Mouse (Mus musculus) gastrocnemius, postnatal 10 days (tissue): ENCODE measurements at regions not wholly inside any gene's neighbourhood (a gene's known extent, or its start where the extent isn't known, plus 50 kb on each side); places are given as distances from the start of the nearest gene placed in this dataset.
A peak's percentile ranks its signal among the peaks of the same experiment; 100 is the strongest.

Source experiments
- DNase-seq: peaks from one replicate; pipeline ENCODE4 v3.0.0; 2021; ENCODE audit warnings: mixed read lengths

DNA sequence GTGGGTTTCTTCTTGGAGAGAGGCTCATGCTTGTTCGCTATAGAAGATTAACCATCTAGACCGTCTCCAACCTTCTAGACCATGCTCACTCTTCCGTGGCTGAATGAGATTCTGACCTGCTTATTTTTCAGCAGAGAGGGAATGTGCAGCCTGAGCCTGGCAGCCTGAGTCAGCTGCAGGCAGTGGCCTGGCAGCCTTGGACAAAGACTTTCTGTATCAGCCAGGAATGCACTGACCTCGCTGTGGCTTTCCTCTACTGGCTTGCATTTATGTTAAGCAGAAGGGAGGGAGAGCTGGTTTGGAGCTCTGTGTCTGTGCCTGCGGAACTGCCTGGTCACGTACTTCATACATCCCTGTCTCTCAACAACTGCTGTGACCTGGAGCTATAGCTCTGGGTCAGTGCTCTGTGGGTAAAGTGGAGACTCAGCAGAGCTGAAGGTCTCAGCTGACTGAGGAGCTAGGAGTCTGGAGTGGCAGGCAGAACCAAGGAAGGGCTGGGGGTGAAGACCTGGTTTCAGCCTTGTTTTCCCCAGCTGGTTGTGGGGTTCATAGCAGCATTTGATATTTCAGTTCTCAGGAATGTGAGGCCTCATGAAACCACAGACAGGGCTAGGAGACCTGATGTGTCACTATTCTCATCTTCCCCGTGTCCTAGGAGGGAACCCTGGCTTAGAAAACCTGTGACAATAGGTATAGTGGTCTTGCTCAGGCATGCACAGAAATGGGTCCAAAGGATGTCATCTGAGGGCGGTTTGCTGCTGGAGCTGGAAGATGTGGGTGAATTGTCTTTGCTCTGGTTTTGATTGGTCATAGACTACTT is 207.2 kb upstream of the Ncam1 start:
- DNase-seq: no peak

DNA sequence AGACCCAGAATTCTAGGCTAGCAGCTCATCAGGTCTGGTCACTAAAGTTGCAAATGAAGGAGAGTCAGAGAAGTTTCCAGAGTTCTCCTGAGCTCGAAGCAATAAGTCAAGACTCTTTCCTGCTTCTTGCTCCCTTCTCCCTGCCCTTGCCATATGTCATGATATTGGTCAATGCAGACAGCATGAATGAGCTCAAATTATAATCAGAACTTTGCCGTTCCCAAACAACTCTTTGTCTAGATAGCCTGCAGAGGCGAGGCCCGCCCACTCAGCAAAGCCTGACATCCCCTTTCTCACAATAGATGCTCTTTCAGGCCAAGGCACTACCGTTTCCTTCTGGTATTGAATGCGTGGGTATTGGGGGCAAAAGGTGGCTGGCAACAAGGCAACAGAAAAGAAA is 204.0 kb upstream of the Ncam1 start:
- no peak for DNase-seq

DNA sequence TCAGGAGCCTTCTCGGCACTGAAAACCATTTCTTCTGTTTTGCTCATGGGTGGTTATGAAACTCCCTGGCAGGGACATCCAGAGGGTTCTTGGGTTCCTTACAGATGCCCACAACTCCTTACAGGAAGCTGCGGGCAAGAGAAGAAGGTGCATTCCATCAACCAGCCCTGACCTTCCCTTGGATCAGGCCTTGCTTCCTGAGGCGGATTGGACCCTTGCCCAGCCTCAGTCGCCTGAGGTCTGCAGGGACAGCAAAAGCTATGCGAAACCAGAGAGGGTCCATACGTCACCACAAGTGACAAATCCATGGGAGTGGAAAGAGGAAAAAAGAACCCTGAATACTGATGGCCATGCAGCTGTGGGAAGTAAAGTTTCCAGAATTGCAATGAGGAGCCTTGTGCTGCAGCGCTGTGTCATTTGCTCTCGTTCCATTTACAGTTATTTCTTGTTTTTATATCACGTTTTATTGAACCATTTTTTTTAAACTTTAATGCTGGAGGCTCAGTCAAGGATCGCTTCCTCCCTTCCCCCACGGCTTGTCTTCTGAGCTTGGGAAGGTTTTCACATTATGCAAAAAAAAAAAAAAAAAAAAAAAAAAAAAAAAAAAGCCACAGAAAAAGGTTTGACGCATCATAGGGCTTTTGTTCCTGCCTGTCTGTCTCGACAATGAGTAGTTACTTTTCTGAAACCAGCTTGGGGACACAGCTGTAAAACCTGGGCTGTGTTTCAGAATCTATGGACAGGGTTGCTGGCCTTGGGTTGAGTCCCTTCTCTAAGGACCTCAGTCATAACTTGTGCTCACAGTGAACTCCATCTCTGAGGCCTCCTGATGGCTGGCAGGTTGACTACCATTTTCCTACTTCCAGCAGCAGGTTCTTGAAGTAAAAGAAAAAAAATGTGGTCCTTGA is 202.0 kb upstream of the Ncam1 start:
- peak; percentile 35 for DNase-seq

DNA sequence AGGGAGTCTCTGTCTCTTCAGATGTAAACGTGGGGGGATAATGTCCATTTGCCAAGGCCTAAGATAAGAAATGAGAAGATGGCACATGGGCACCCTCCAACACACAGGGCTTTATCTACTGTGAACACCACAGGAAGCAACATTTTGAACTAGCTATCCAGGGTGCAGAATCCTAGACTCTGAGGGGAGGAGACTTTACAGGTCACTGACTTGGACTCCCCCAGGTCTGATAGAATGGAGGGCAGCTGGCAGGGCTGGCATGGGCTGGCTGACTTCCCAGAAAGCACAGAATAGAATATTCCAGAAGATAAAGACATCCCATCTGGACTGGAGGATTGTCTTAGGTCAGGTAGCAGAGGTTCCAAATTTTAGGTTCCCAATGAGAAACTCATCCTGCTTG is 201.2 kb upstream of the Ncam1 start:
- no peak for DNase-seq

DNA sequence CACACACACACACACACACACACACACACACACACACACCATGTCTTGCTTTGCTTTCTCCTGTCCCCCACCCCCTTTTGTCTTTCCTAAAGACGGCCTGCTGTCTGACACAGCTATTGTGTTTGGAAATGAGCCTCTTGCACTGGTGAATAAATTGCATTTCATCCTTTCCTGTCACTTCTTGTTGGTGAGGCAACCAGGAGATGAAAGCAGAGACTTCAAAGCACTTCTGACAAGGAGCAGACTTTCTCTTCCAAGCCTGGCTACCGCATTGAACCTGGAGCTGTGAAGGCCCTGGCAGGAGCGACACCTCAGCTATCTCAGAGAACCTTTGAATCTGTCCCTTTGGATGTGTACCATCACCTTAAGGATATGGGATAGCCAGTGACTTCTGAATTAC is 199.4 kb upstream of the Ncam1 start:
- DNase-seq: no peak

DNA sequence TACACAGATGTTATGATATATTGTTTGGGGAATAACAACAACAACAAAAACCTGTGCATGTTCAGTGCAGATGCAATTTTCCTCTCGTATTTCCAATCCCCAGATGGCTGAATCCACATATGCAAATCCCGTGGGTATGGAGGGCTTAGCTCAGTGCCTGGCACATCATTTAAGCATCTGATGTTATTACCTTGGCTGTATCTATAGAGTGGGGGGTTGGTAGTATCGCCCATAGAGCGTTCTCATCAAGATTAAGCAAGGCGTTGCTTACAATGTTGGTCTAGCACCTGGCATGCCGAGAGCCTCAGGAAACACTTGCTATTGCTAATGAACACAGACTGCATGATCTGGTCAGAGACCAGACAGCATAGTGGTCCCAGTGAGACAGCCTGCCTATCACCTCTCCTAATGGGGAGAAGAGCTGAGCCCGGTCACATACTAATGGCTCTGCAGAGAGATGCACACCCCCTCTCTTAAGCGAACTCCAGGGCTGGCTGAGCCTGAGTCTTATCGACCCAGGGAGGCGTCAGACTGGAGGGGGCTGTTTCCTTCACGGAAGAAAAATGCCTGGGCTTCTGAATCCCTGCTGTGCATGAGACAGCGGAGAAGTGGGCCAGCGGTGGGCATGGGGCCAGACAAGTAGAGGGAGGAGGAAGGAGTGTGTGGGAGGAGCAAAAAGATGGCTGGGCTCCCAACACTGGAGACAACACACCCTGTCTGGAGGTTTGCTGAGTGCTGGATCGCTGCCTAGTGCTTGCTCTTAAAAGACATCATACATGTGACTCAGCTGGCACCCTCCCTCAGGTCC is 190.9 kb upstream of the Ncam1 start:
- DNase-seq: peak; percentile 87

DNA sequence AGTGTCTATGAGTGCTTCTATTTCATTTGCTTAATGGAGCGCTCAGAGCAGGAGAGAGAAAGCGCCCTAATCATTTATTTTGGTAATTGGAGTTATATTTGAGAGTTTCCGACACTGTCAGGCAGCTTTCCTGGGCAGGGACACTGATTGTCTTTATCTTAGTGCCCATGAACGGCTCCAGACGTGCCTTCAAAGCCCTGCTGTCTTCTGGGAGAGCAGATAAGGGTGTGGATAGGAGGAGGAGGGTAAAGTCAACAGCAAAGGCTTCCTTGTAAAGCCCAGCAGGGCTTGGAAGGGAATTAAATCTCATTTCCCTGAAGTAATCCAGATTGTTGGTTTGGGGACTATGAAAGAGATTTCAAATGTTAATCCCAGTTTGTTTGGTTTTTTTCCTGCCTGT is 189.3 kb upstream of the Ncam1 start:
- no peak for DNase-seq

DNA sequence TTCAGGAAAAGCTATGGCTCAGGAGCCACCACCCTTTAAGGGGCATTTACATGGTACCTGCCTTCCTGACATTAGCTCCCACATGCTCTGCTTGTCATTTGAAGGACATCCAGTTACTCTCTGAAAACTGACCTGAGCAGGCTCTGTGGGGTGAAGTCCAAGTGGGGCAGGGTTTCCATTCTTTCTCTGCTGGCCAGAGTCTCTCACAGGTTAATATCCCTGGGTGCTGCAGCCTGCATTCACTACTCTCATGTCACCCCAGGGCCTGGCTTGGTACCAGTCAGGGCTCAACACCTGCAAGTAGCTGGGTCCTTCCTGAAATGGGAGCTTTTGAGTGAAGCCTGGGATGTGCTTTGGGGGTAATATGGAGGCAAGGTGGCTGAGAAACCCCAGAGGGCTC is 188.8 kb upstream of the Ncam1 start:
- DNase-seq: no peak

DNA sequence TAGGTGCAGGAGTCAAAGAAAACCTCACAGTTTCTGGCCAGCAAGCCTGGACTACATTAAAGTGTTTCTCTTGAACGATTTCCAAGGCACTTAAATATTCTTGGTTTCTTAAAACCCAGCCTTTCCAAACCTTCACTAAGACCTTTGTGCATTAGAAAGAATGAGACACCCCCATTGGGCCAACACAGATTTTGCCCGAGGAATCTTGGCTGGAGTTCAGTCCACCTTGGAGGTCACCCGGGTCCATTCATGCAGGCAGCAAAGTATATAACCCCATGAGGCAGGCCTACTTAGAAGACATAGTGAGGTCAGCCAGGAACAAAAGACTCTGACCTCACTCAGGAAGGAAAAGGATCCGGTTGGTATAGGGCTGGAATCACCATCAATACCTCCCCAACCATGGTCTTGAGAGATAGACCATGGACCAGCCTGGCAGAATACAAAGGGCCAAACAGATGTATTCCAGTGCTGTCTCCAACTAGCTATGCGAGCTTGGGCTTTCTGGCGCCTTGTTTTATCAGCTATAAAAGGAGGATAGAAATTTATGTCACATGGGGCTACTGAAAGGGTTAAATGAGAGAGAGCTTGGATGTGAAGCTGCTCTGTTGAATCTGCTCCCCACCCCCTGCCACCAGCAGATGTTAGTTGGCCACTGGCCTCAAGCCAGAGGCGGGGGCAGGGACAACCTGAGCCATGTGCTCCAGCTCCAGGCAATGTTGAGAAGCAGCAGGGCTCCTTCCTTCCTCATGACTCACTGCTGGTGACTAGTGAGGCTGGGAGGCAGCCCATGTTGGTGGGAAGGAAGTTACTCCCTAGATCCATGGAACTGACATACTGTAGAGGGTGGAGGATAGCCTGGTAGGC is 181.9 kb upstream of the Ncam1 start:
- peak; percentile 44 for DNase-seq

DNA sequence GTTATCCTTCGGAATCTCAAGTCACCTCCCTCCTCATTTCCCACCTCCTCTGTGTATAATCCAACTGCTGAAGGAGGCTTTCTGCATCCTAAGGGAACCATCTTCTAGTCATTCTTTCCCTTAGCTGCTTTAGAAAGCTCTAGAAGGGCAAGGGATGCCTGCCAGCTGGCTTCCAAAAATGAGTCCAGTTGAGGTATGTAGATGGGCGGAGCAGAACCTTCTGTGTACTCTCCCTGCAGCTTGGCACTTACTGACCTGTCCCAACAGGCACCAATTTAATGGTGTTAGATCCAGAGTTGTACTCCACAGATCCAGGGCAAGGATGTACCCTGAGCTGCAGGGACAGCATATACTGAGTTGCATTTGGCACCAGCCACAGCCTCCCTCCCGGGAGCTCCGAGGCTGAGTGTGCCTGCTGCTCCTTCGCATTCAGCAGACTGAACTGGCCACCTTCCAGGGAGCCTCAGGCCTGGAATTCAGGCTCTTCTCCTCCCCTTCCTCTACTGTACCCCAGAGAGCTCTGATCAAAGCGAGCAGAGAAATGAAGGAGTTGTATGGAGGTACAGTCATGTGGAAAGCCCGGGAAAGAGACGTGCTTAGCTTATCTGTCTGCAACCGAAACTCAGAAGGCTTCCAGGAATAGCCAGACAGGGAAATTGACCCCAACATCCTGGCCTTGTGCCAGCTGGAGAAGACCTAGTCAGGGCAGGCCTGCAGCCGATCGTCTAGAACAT is 177.4 kb upstream of the Ncam1 start:
- DNase-seq: peak; percentile 72

DNA sequence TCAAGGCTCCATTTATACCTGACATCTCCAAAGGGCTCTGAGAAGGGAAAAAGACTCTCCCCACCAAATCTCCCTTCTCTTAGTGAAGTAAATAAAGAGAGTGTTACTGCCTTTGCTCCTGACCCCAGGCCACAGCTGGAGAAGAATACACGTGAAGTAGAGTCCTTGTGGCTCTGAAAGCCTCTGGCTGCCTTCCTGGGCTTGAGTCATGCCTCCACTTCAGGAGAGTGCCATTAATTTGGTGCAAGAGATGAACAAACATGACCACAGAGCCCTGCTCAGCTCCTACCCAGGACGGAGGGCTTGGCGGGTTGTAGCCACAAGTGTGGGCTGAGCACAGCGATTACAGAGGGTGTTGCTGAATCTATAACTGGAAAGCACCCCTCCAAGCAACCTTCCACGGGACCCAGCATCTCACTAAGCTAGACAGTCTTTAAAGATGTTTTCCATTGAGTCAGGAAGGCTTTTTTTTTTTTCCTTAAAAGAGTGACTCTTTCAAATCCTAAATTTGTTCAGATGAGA is 175.3 kb upstream of the Ncam1 start:
- no peak for DNase-seq

DNA sequence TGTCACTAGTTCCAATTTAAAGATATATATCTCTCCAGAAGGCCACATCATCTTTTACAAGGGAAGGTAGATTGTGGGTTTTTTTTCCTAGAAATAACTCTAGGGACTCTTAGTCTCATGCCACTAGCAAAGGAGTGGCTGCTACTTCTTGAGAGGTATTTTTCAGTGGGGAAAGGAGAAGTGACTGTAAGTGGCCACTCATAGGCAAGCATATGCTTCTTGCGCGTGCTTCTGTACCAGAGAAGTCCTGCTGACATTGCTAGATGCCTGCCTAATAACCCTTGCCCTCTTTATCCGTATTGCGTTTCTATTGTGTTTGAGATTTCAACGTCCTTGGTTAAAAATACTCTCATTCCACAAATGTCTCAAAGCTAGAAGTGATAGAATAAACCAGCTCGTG is 170.7 kb upstream of the Ncam1 start:
- no peak for DNase-seq

DNA sequence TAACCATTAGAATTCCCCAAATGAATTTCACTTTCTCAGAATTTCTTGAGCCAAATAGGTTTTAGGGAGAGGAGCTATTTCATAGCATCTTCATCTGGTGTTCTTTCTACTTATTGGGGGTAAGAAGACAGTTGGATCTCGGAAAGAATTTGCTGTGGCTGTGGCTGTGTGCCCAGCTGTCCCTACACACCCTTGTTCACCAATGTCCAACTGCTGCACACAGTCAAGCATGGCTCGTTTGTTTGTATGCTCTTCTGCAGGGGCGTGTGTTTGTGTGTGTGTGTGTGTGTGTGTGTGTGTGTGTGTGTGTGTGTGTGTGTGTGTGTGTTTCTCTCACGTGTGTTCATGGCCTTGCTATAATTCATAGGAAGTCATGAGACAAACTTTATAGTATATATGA is 165.9 kb upstream of the Ncam1 start:
- DNase-seq: no peak

DNA sequence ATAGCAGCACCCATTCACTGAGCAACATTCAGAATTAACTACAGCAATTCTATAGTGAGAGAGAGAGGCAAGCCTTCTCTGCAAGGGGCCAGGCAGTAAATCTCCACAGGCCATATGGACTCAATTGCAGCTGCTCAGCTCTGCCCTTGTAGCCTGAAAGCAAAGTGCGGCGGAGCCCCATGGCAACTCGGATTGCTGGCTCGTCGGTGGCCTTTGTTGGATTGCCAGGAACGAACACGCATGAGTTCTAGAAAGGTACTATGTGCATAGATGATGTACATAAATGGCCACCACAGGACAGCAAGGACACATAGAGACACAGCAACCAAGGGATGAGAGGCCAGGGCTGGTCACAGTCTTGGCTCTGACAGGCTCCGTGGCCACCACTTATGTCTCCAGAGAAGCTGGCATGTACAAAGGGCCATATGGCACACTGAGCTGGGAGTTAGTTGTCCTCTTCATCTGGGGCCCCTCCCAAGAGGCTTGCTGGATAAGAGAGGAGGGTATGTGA is 163.9 kb upstream of the Ncam1 start:
- DNase-seq: no peak

DNA sequence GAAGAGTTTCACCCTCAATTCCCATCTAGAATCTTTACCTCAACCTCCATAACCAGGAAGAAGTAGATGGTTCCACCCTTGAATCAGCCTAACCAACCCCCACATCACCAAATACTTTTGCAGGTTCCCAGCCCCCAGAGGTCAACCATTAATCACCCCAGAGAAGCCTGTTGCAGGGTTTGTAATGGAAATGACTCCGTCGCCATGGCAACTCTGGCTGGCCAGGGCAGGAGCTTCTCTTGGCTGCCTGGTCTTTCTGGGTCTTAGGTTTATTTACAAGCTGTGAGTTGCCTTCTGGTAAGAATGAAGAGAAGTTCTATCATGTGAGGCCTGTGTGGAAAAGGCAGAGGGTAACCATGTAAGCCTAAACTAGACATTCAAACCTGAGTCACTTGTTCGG is 163.2 kb upstream of the Ncam1 start:
- DNase-seq: peak; percentile 28

DNA sequence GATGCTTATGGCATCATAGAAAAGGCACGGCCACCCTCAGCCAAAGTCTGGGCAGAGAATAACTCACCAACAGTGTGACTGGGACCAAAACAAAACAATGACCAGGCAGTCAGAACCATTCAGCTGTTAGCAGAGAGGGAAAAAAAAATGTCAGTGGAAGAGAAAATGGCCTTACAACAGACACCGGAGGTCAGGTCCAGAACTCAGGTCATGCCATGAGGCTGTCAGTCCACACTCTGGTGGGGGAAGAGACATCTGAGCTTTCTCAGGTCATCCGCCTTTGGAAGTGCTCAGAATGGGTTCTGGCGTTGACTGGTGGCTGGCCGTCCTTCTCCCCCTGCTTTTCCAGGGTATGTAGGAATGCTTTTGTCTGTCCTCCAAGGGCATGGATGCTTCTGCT is 162.6 kb upstream of the Ncam1 start:
- no peak for DNase-seq

DNA sequence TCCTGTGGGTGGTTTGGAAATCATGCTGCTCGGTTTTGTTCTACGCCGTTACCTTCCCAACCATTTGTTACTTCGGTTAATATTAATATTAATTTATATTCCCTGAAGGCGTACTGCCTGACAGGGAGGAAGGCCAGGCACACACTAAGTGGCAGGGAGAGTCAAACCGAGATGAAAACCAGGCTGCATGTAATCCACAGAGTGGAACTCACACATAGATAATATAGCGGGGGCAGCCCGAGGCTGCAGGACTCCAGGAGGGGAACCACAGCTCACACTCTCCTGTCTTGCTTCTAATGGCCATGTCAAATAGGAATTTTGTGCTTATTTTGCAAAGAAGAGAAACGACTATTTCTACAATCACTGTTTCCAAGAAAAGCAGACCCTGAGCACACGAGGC is 161.3 kb upstream of the Ncam1 start:
- DNase-seq: no peak

DNA sequence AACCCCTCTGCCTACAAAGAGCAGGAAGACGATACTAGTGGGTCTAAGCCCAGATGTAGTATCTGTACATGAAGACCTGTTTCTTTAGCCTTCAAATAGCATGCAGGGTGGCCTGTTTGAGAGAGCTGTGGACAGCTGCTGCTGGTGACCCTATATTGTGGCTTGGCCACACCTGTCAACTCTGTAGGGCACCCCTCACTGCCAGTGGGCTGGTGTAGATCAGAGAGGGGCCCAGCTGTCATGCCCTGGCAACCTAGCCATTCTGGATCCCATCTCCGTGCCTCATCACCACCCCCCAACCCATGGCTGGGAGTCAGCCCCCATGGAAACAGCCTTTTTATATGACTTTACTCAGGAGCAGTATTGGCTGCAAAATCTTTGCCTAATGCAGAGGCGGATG is 160.2 kb upstream of the Ncam1 start:
- DNase-seq: no peak

DNA sequence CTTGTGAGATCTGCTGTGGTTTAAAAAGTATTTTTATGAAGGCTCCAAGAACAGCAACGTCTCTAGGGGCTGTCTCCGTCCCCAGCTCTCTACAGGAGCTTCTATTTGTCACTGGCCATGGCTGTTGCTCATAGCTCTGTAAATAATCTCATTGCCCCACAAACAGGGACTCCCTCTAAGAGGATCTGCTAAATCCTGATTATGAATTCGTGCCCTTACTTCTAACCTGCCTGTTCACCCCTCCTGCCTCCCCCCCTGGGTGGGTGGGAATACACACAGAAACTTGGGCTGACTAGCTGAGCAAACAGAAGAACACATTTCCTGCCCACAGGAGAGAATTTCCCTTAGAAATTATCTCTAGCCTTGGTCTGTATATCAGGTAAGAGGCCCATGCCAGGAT is 155.9 kb upstream of the Ncam1 start:
- DNase-seq: no peak

DNA sequence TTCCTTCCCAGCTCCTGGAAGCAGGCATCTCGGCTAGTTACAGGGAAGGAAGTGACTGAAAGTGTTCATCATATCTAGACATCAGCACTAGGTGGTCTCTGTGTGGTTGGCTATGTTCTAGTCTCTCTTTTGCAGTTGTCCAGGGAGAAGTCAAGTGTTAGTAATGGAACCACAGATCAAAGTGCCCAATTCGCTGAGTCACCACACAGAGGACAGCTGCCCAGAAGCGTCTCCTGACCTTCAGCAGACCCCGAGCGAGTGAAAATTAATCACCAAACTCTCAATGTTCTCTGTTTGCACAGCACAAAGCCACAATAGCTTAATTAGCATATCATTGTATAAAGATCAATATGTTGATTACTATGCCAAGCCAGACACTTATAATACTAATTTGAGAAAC is 151.6 kb upstream of the Ncam1 start:
- DNase-seq: no peak

DNA sequence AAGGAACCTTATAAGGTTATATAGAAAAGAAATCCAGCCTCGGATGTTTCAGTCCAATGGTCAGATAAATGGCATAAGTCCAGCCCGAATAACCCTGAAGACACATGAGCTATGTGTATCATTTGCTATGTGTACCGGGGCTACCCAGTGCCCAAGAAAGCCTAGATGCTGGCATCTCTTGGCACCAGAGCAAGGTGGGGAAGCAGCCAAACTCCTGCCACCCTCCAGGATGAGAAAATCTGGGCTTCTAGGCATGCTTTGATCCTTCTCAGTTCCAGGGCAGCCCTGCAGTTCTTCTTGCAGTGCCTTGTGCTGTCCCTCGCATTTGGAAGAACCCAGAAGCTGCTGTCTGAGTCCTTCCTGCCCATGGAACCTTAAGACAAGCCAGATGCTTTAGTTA is 149.8 kb upstream of the Ncam1 start:
- no peak for DNase-seq
